9 mouse cellular contexts compared by ENCODE assay signal in genomic region chr5:25082542-25082941, GRCm38 (mm10). TPM values are rescaled to one million over a fixed set of nuclear protein-coding genes. Genes with fewer than 3 reads are reported as not detected.
DNase-seq lines count a peak whose midpoint lies in the region; ATAC-seq and TF ChIP-seq lines count a peak whose summit lies in the region.
"Had no signal": no experiment of that assay in that cellular context is flagged by ENCODE, and none has a peak within 500 bp of the region (broad histone marks: within the 10 kb centered on the region; RNA-seq: fewer than 3 reads in every experiment).

No protein-coding gene starts in this region.

- TF ChIP-seq EP300 in heart, postnatal 0 days (IDR thresholded peaks at IDR 0.05; ENCODE audit: low read depth) = no peak

- no peak overlapping the region for H3K4me3 ChIP-seq in heart, postnatal 0 days (ENCODE audit: low read depth, low read length)
- H3K4me3 ChIP-seq in heart, embryonic 11.5 days (ENCODE audit: low read depth, low read length) = no peak overlapping the region
- H3K4me3 ChIP-seq in forebrain, embryonic 16.5 days (replicated peaks; ENCODE audit: low read length) = no peak overlapping the region
- H3K4me3 ChIP-seq in forebrain, embryonic 13.5 days = no peak overlapping the region
- H3K4me3 ChIP-seq: liver, embryonic 15.5 days had no signal

- no peaks in the 10 kb centered on the region for H3K36me3 ChIP-seq in heart, postnatal 0 days (replicated peaks; ENCODE audit: control insufficient read depth, insufficient read depth, low read length)
- no peaks in the 10 kb centered on the region for H3K36me3 ChIP-seq in heart, embryonic 11.5 days (ENCODE audit: control insufficient read depth, insufficient read depth, low read length)
- no peaks in the 10 kb centered on the region for H3K36me3 ChIP-seq in forebrain, embryonic 16.5 days (ENCODE audit: control insufficient read depth, insufficient read depth)
- no peaks in the 10 kb centered on the region for H3K36me3 ChIP-seq in forebrain, embryonic 13.5 days (ENCODE audit: poor library complexity, severe bottlenecking)
- H3K36me3 ChIP-seq: liver, embryonic 15.5 days had no signal

- H3K9me3 ChIP-seq in heart, postnatal 0 days (replicated peaks; ENCODE audit: control insufficient read depth, low read length) = no peaks in the 10 kb centered on the region
- H3K9me3 ChIP-seq in heart, embryonic 11.5 days (replicated peaks; ENCODE audit: control insufficient read depth, low read length) = no peaks in the 10 kb centered on the region
- H3K9me3 ChIP-seq in forebrain, embryonic 16.5 days (ENCODE audit: control insufficient read depth, low read length) = no peaks in the 10 kb centered on the region
- H3K9me3 ChIP-seq in forebrain, embryonic 13.5 days (replicated peaks) = no peaks in the 10 kb centered on the region
- H3K9me3 ChIP-seq: liver, embryonic 15.5 days had no signal

- 34% methylated on average over 2 of the region's 2 CpGs for WGBS in heart, postnatal 0 days
- 35% methylated on average over 2 of the region's 2 CpGs for WGBS in heart, embryonic 11.5 days (ENCODE audit: insufficient replicate concordance)
- 51% methylated on average over 2 of the region's 2 CpGs for WGBS in forebrain, embryonic 16.5 days
- 38% methylated on average over 2 of the region's 2 CpGs for WGBS in forebrain, embryonic 13.5 days

- peaks cover 28% of the 10 kb centered on the region for H3K4me1 ChIP-seq in heart, postnatal 0 days (ENCODE audit: control insufficient read depth, insufficient read depth)
- peaks cover 23% of the 10 kb centered on the region for H3K4me1 ChIP-seq in heart, embryonic 11.5 days (ENCODE audit: control insufficient read depth, insufficient read depth, low read length)
- peaks cover 5% of the 10 kb centered on the region; the same call in 1 of the 2 replicates for H3K4me1 ChIP-seq in forebrain, embryonic 16.5 days (replicated peaks; ENCODE audit: control insufficient read depth, insufficient read depth, low read length)
- H3K4me1 ChIP-seq in forebrain, embryonic 13.5 days = peaks cover 12% of the 10 kb centered on the region; the same call in 1 of the 2 replicates

- peak; percentile 84 for DNase-seq in heart, postnatal 0 days (ENCODE audit: low spot score)
- peak; percentile 46 for DNase-seq in CD4-positive, CD25-positive, alpha-beta regulatory T cell, adult 2 months (ENCODE audit: low read depth, low spot score)
- DNase-seq in adrenal gland, postnatal 25 days = peak; percentile 42
- DNase-seq in induced T-regulatory cell, adult 2 months (ENCODE audit: low read depth) = peak; percentile 28

- H3K4me2 ChIP-seq in heart, postnatal 0 days (ENCODE audit: low read depth, low read length) = no peak overlapping the region
- no peak overlapping the region for H3K4me2 ChIP-seq in heart, embryonic 11.5 days
- H3K4me2 ChIP-seq in forebrain, embryonic 16.5 days (ENCODE audit: low read length) = no peak overlapping the region
- no peak overlapping the region for H3K4me2 ChIP-seq in forebrain, embryonic 13.5 days
- H3K4me2 ChIP-seq: liver, embryonic 15.5 days had no signal

- TF ChIP-seq CTCF in heart, postnatal 0 days (IDR thresholded peaks at IDR 0.05; ENCODE audit: low read depth) = peak; percentile 74

- peak; percentile 77 for ATAC-seq in heart, postnatal 0 days (ENCODE audit: insufficient read depth, low read depth)
- ATAC-seq in heart, embryonic 11.5 days (replicated peaks; ENCODE audit: insufficient number of reproducible peaks, low FRiP score, low TSS enrichment) = no peak
- ATAC-seq in megakaryocyte progenitor cell, adult 5-6 weeks (replicated peaks; ENCODE audit: poor library complexity) = peak; percentile 63
- no peak for ATAC-seq in forebrain, embryonic 16.5 days
- ATAC-seq in forebrain, embryonic 13.5 days = no peak

- no peak overlapping the region for H3K9ac ChIP-seq in heart, postnatal 0 days (replicated peaks; ENCODE audit: low read depth, low read length)
- H3K9ac ChIP-seq in heart, embryonic 11.5 days (ENCODE audit: low read depth, low read length) = no peak overlapping the region
- no peak overlapping the region for H3K9ac ChIP-seq in forebrain, embryonic 16.5 days (replicated peaks; ENCODE audit: low read depth, low read length)
- no peak overlapping the region for H3K9ac ChIP-seq in forebrain, embryonic 13.5 days
- H3K9ac ChIP-seq: liver, embryonic 15.5 days had no signal

- no peaks in the 10 kb centered on the region for H3K27me3 ChIP-seq in heart, postnatal 0 days (ENCODE audit: control insufficient read depth, insufficient read depth, low read length)
- H3K27me3 ChIP-seq in heart, embryonic 11.5 days (ENCODE audit: control insufficient read depth, insufficient read depth, low read length) = no peaks in the 10 kb centered on the region
- no peaks in the 10 kb centered on the region for H3K27me3 ChIP-seq in forebrain, embryonic 16.5 days (replicated peaks; ENCODE audit: control insufficient read depth, insufficient read depth, low read length)
- H3K27me3 ChIP-seq in forebrain, embryonic 13.5 days = no peaks in the 10 kb centered on the region
- H3K27me3 ChIP-seq: liver, embryonic 15.5 days had no signal

- H3K27ac ChIP-seq in heart, postnatal 0 days (ENCODE audit: low read depth) = no peak overlapping the region
- H3K27ac ChIP-seq in heart, embryonic 11.5 days (ENCODE audit: low read depth, low read length) = no peak overlapping the region
- no peak overlapping the region for H3K27ac ChIP-seq in forebrain, embryonic 16.5 days (ENCODE audit: low read length)
- no peak overlapping the region for H3K27ac ChIP-seq in forebrain, embryonic 13.5 days
- H3K27ac ChIP-seq: liver, embryonic 15.5 days had no signal

RNA-seq across cellular contexts. Expression of gene Prkag2, which starts 17.9 kb away (rescaled TPM):
- 62.9 and 72.2 TPM in 2 replicates for total RNA-seq in heart, postnatal 0 days (2014; rRNA removed; ENCODE audit: low replicate concordance)
- 121 and 122 TPM in 2 replicates for polyA plus RNA-seq in heart, postnatal 0 days (2015; fragmentation: Nextera tagmentation; extraction: Ambion mirVana)
- 84.6 and 101 TPM in 2 replicates for polyA plus RNA-seq in heart, embryonic 11.5 days (2014; fragmentation: Nextera tagmentation; extraction: Ambion mirVana)
- 32.5 and 34.8 TPM in 2 replicates for total RNA-seq in adrenal gland, postnatal 25 days (2021)
- total RNA-seq in megakaryocyte progenitor cell, adult 5-6 weeks (2015) = 21.1 and 21.2 TPM in 2 replicates
- 25.4 and 26.1 TPM in 2 replicates for total RNA-seq in megakaryocyte progenitor cell, adult 5-6 weeks (2017)
- 105 and 109 TPM in 2 replicates for polyA plus RNA-seq in forebrain, embryonic 16.5 days (2015; fragmentation: Nextera tagmentation; extraction: Ambion mirVana)
- polyA plus RNA-seq in forebrain, embryonic 13.5 days (2015; fragmentation: Nextera tagmentation; extraction: Ambion mirVana) = 63.1 and 66.3 TPM in 2 replicates

Comparison
In these comparisons a context has a peak if more than half of its experiments do, and no peak if none do; other contexts are left out.
1. ATAC-seq: peak in heart, postnatal 0 days (single experiment) and megakaryocyte progenitor cell, adult 5-6 weeks (single experiment); none in heart, embryonic 11.5 days (single experiment), forebrain, embryonic 16.5 days (single experiment) and forebrain, embryonic 13.5 days (single experiment).
2. DNase-seq: peak in every context shown above with its lines; median percentile 84 in heart, postnatal 0 days; 46 in CD4-positive, CD25-positive, alpha-beta regulatory T cell, adult 2 months; 42 in adrenal gland, postnatal 25 days; 28 in induced T-regulatory cell, adult 2 months.